Mouse (Mus musculus): ENCODE data around the gene Vwa7. TPM values are rescaled to one million over a fixed set of nuclear protein-coding genes. Genes with fewer than 3 reads are reported as not detected.

Vwa7 gene
- polyA plus RNA-seq, 1 experiment from 2014 or later: 0.07 TPM

GRCm38 (mm10) chr17:35023221-35023620 lies 6.8 kb downstream of the Vwa7 start:
- Histone ChIP-seq H3K27ac (replicated peaks; ENCODE audit: low read depth, low read length) (no peak overlapping the region), H3K4me1 (ENCODE audit: control insufficient read depth, insufficient read depth, low read length) (peaks cover 4% of the 10 kb centered on the region), H3K36me3 (ENCODE audit: control insufficient read depth, insufficient read depth, low read length) (no peaks in the 10 kb centered on the region), H3K27me3 (replicated peaks; ENCODE audit: control insufficient read depth, insufficient read depth, low read length) (no peaks in the 10 kb centered on the region), H3K9me3 (ENCODE audit: control insufficient read depth, low read length) (no peaks in the 10 kb centered on the region), H3K9ac (ENCODE audit: low read depth, low read length) (no peak overlapping the region), H3K4me3 (ENCODE audit: low read depth, low read length) (no peak overlapping the region), H3K4me2 (ENCODE audit: low read depth, low read length) (no peak overlapping the region)
- WGBS: 84% methylated on average over 5 of the region's 5 CpGs
- ATAC-seq (ENCODE audit: low read depth) (no peak), DNase-seq (ENCODE audit: low spot score) (no peak)

- Histone ChIP-seq H3K9me3 (ENCODE audit: control insufficient read depth, low read length) (no peaks in the 10 kb centered on the region), H3K4me2 (ENCODE audit: low read depth, low read length) (no peak overlapping the region), H3K27ac (replicated peaks; ENCODE audit: low read depth, low read length) (no peak overlapping the region), H3K27me3 (replicated peaks; ENCODE audit: control insufficient read depth, insufficient read depth, low read length) (no peaks in the 10 kb centered on the region), H3K36me3 (ENCODE audit: control insufficient read depth, insufficient read depth, low read length) (no peaks in the 10 kb centered on the region), H3K4me3 (ENCODE audit: low read depth, low read length) (no peak overlapping the region), H3K9ac (ENCODE audit: low read depth, low read length) (no peak overlapping the region), H3K4me1 (ENCODE audit: control insufficient read depth, insufficient read depth, low read length) (peaks cover 4% of the 10 kb centered on the region)
- no peak for ATAC-seq (ENCODE audit: low read depth)
- WGBS: 62% methylated on average over 4 of the region's 4 CpGs
- DNase-seq (ENCODE audit: low spot score): no peak
Observed at GRCm38 (mm10) chr17:35023756-35024155, 7.4 kb downstream of the Vwa7 start.

- Histone ChIP-seq H3K27me3 (replicated peaks; ENCODE audit: control insufficient read depth, insufficient read depth, low read length) (no peaks in the 10 kb centered on the region), H3K9ac (ENCODE audit: low read depth, low read length) (no peak overlapping the region), H3K4me1 (ENCODE audit: control insufficient read depth, insufficient read depth, low read length) (peaks cover 4% of the 10 kb centered on the region), H3K4me3 (ENCODE audit: low read depth, low read length) (no peak overlapping the region), H3K36me3 (ENCODE audit: control insufficient read depth, insufficient read depth, low read length) (no peaks in the 10 kb centered on the region), H3K27ac (replicated peaks; ENCODE audit: low read depth, low read length) (no peak overlapping the region), H3K4me2 (ENCODE audit: low read depth, low read length) (no peak overlapping the region), H3K9me3 (ENCODE audit: control insufficient read depth, low read length) (no peaks in the 10 kb centered on the region)
- ATAC-seq (ENCODE audit: low read depth) (no peak), DNase-seq (ENCODE audit: low spot score) (no peak)
- 68% methylated on average over 12 of the region's 13 CpGs for whole genome bisulfite sequencing
Observed at GRCm38 (mm10) chr17:35024261-35024660, 7.9 kb downstream of the Vwa7 start.

GRCm38 (mm10) chr17:35024691-35025488 lies 8.5 kb downstream of the Vwa7 start:
- no peak overlapping the region for H3K9ac ChIP-seq (ENCODE audit: low read depth, low read length)

DNA sequence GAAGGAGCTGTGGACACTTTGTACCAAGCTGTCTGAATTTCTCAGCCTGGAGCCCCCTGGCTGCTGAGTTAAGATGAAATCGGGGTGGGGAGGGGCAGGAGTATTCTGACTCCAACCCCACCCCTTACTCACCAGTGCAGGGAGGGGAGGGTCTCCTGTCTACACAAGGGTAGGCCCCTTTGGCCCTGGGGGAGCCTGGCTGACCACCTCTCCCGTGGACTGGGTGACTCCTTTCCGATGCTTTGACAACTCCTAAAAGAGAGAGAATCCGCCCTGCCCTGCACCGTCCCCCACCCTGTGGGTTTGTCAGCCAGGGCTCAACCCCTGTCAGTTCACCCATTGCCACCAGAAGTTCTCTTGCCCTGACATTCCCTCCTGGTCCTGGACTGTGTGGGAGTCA lies 9.8 kb downstream of the Vwa7 start:
- WGBS: 86% methylated on average over 5 of the region's 5 CpGs
- peak overlapping the region; percentile 31 for H3K4me2 ChIP-seq (ENCODE audit: low read depth, low read length)
- no peak for ATAC-seq (ENCODE audit: low read depth)
- peak overlapping the region; percentile 59; the same call in 1 of the 2 replicates for H3K27ac ChIP-seq (replicated peaks; ENCODE audit: low read depth, low read length)
- no peaks in the 10 kb centered on the region for H3K27me3 ChIP-seq (replicated peaks; ENCODE audit: control insufficient read depth, insufficient read depth, low read length)
- no peak for DNase-seq (ENCODE audit: low spot score)
- H3K36me3 ChIP-seq (ENCODE audit: control insufficient read depth, insufficient read depth, low read length): no peaks in the 10 kb centered on the region
- peak overlapping the region; percentile 48; the same call in 1 of the 2 replicates for H3K9ac ChIP-seq (ENCODE audit: low read depth, low read length)
- H3K4me3 ChIP-seq (ENCODE audit: low read depth, low read length): no peak overlapping the region
- no peaks in the 10 kb centered on the region for H3K9me3 ChIP-seq (ENCODE audit: control insufficient read depth, low read length)
- H3K4me1 ChIP-seq (ENCODE audit: control insufficient read depth, insufficient read depth, low read length): peaks cover 4% of the 10 kb centered on the region

More at GRCm38 (mm10) chr17:35024691-35025488, 8.5 kb downstream of the Vwa7 start:
- ATAC-seq (ENCODE audit: low read depth) (no peak), DNase-seq (ENCODE audit: low spot score) (no peak)
- 80% methylated on average over 6 of the region's 10 CpGs for WGBS
- Histone ChIP-seq H3K27ac (replicated peaks; ENCODE audit: low read depth, low read length) (no peak overlapping the region), H3K4me1 (ENCODE audit: control insufficient read depth, insufficient read depth, low read length) (peaks cover 4% of the 10 kb centered on the region), H3K4me2 (ENCODE audit: low read depth, low read length) (no peak overlapping the region), H3K9me3 (ENCODE audit: control insufficient read depth, low read length) (no peaks in the 10 kb centered on the region), H3K27me3 (replicated peaks; ENCODE audit: control insufficient read depth, insufficient read depth, low read length) (no peaks in the 10 kb centered on the region), H3K36me3 (ENCODE audit: control insufficient read depth, insufficient read depth, low read length) (no peaks in the 10 kb centered on the region), H3K4me3 (ENCODE audit: low read depth, low read length) (no peak overlapping the region)

GRCm38 (mm10) chr17:35027277-35028068 lies 11.1 kb downstream of the Vwa7 start, which contains the start of gene Sapcd1:
Gene Sapcd1 (minus strand): TSS chr17:35028016.
- H3K9ac ChIP-seq (ENCODE audit: low read depth, low read length): peak within 1 kb of the TSS; percentile 35; the same call in 1 of the 2 replicates
- no peaks in the 10 kb centered on the region for H3K36me3 ChIP-seq (ENCODE audit: control insufficient read depth, insufficient read depth, low read length)
- 30% methylated on average over 12 of the region's 13 CpGs for WGBS
- peak within 1 kb of the TSS; percentile 61 for H3K27ac ChIP-seq (replicated peaks; ENCODE audit: low read depth, low read length)
- peak within 1 kb of the TSS; percentile 15; the same call in 1 of the 2 replicates for H3K4me3 ChIP-seq (ENCODE audit: low read depth, low read length)
- H3K27me3 ChIP-seq (replicated peaks; ENCODE audit: control insufficient read depth, insufficient read depth, low read length): no peaks in the 10 kb centered on the region
- H3K4me2 ChIP-seq (ENCODE audit: low read depth, low read length): peak within 1 kb of the TSS; percentile 40
- peaks cover 4% of the 10 kb centered on the region for H3K4me1 ChIP-seq (ENCODE audit: control insufficient read depth, insufficient read depth, low read length)
- no peaks in the 10 kb centered on the region for H3K9me3 ChIP-seq (ENCODE audit: control insufficient read depth, low read length)
- DNase-seq (ENCODE audit: low spot score) (peak; percentile 90), ATAC-seq (ENCODE audit: low read depth) (peak; percentile 89)

DNA sequence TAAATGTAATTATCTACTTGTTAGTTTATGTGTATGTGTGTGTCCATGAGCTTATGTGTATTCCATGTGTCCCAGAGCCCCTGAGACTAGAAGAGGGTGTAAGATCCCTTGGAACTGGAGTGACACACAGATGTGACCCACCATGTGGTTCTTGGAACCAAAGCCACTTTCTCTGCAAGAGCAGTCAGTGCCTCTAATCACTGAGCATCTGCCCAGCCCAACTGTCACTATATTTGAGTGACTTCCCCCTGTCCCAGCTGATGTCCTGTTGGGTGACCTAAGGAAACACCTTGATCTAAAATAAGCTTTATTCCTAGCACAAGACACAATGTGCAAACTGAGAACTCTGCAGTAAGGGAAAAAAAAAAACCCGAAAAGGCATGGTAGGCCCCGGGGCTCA lies 11.9 kb downstream of the Vwa7 start:
- WGBS: 64% methylated on average over 2 of the region's 2 CpGs
- H3K9ac ChIP-seq (ENCODE audit: low read depth, low read length): no peak overlapping the region

DNA sequence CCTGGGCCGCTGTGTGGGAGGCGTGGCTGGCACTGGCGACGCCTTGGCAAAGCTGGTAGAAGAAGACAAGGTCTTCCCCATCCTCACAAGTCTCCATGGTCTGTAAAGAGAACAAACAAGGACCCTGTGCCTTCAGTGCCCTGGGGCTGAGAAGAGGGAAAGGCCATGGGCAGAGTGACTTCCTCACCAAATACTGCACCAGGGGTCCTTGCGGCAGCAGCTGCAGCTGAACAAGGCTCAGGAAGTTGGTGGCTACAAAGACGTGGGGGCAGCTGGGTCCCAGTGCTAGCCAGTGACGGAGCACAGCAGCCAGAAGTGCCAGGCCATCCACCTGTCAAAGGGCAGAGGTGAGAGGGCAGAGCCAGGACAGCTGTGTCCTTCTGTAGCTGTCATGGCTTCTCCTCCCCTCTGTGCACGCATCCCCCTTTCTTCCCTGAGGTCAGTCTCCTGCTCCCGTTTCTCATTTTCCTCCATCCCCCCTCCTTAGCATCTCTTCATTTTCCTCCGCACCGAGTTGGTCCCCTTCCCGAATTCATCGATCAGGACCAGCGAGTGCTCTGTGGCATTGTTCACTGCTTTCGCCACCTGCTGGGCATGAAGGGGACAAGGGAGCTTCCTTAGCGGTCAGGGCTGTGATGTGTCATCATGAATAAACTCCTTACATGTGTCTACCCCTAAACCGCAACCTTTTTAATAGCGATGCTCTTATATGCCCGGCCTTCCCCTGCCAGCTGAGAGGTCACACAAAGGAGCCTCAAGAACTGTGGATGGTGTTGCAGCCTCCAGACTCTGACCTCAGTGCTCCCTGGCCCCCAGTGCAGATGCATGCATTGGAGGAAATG lies 13.5 kb downstream of the Vwa7 start:
- DNase-seq (ENCODE audit: low spot score) (no peak), ATAC-seq (ENCODE audit: low read depth) (no peak)
- Histone ChIP-seq H3K27me3 (replicated peaks; ENCODE audit: control insufficient read depth, insufficient read depth, low read length) (no peaks in the 10 kb centered on the region), H3K9me3 (ENCODE audit: control insufficient read depth, low read length) (no peaks in the 10 kb centered on the region), H3K4me3 (ENCODE audit: low read depth, low read length) (no peak overlapping the region), H3K27ac (replicated peaks; ENCODE audit: low read depth, low read length) (no peak overlapping the region), H3K4me1 (ENCODE audit: control insufficient read depth, insufficient read depth, low read length) (peaks cover 4% of the 10 kb centered on the region), H3K4me2 (ENCODE audit: low read depth, low read length) (no peak overlapping the region), H3K9ac (ENCODE audit: low read depth, low read length) (no peak overlapping the region; the same call in 1 of the 2 replicates), H3K36me3 (ENCODE audit: control insufficient read depth, insufficient read depth, low read length) (no peaks in the 10 kb centered on the region)
- 36% methylated on average over 18 of the region's 19 CpGs for WGBS

More for the DNA sequence above, 11.9 kb downstream of the Vwa7 start:
- H3K4me2 ChIP-seq (ENCODE audit: low read depth, low read length): peak overlapping the region; percentile 40; the same call in 1 of the 2 replicates
- no peaks in the 10 kb centered on the region for H3K27me3 ChIP-seq (replicated peaks; ENCODE audit: control insufficient read depth, insufficient read depth, low read length)
- H3K9me3 ChIP-seq (ENCODE audit: control insufficient read depth, low read length): no peaks in the 10 kb centered on the region
- DNase-seq (ENCODE audit: low spot score) (no peak), ATAC-seq (ENCODE audit: low read depth) (no peak)
- H3K4me1 ChIP-seq (ENCODE audit: control insufficient read depth, insufficient read depth, low read length): peaks cover 4% of the 10 kb centered on the region
- H3K4me3 ChIP-seq (ENCODE audit: low read depth, low read length): no peak overlapping the region
- no peaks in the 10 kb centered on the region for H3K36me3 ChIP-seq (ENCODE audit: control insufficient read depth, insufficient read depth, low read length)
- no peak overlapping the region for H3K27ac ChIP-seq (replicated peaks; ENCODE audit: low read depth, low read length)
